Mouse (Mus musculus): ENCODE results near the gene Csrp3.

- TF ChIP-seq GATA1 (IDR thresholded peaks at IDR 0.05; ENCODE audit: borderline replicate concordance, low read length), result no peak
- no peak for TF ChIP-seq FLI1 (IDR thresholded peaks at IDR 0.05; ENCODE audit: low read length)
These were observed 31.7 kb upstream of the Csrp3 start for GRCm38 (mm10) chr7:48879574-48879973.
